Mouse (Mus musculus): ENCODE results near the gene Psmb1. TPM values are rescaled to one million over a fixed set of nuclear protein-coding genes. Genes with fewer than 3 reads are reported as not detected.
A peak's percentile ranks its signal among the peaks of the same experiment; 100 is the strongest.
"Not testable (repeated sequence)": the region's sequence is repeated elsewhere in the genome, so short reads cannot be mapped to it uniquely, and the experiment has no call there.

Gene Psmb1
- polyA plus RNA-seq, 1 experiment from 2014 or later = 235 TPM

- H3K27me3 ChIP-seq = no peaks in the 10 kb centered on the region
- no peak for ATAC-seq (ENCODE audit: insufficient number of reproducible peaks, low FRiP score, low TSS enrichment, low read depth)
- no peak overlapping the region for H3K4me3 ChIP-seq (replicated peaks)
- no peak overlapping the region for H3K9ac ChIP-seq
- H3K36me3 ChIP-seq = no peaks in the 10 kb centered on the region
- no peak overlapping the region for H3K4me2 ChIP-seq (replicated peaks)
- 86% methylated on average over 4 of the region's 4 CpGs for WGBS
- H3K27ac ChIP-seq (replicated peaks) = no peak overlapping the region
- no peaks in the 10 kb centered on the region for H3K4me1 ChIP-seq
- no peaks in the 10 kb centered on the region for H3K9me3 ChIP-seq (replicated peaks)
These were observed 39.8 kb downstream of the Psmb1 start for GRCm38 (mm10) chr17:15459761-15460160.

- 85% methylated on average over 2 of the region's 2 CpGs for WGBS
- H3K27ac ChIP-seq (replicated peaks) = no peak overlapping the region
- no peaks in the 10 kb centered on the region for H3K9me3 ChIP-seq (replicated peaks)
- no peaks in the 10 kb centered on the region for H3K4me1 ChIP-seq
- no peaks in the 10 kb centered on the region for H3K27me3 ChIP-seq
- H3K9ac ChIP-seq = no peak overlapping the region
- H3K36me3 ChIP-seq = no peaks in the 10 kb centered on the region
- H3K4me2 ChIP-seq (replicated peaks) = no peak overlapping the region
- no peak for ATAC-seq (ENCODE audit: insufficient number of reproducible peaks, low FRiP score, low TSS enrichment, low read depth)
- H3K4me3 ChIP-seq (replicated peaks) = no peak overlapping the region
These were observed 43.0 kb downstream of the Psmb1 start for GRCm38 (mm10) chr17:15456595-15456994.

- Histone ChIP-seq H3K4me2 (replicated peaks) (no peak overlapping the region), H3K9ac (no peak overlapping the region), H3K4me3 (replicated peaks) (no peak overlapping the region), H3K27me3 (no peaks in the 10 kb centered on the region), H3K36me3 (no peaks in the 10 kb centered on the region), H3K4me1 (no peaks in the 10 kb centered on the region), H3K27ac (replicated peaks) (no peak overlapping the region), H3K9me3 (replicated peaks) (no peaks in the 10 kb centered on the region)
- WGBS = 76% methylated on average over 4 of the region's 4 CpGs
- ATAC-seq (ENCODE audit: insufficient number of reproducible peaks, low FRiP score, low TSS enrichment, low read depth) = no peak
These were observed 44.3 kb downstream of the Psmb1 start for GRCm38 (mm10) chr17:15455203-15455602.

DNA sequence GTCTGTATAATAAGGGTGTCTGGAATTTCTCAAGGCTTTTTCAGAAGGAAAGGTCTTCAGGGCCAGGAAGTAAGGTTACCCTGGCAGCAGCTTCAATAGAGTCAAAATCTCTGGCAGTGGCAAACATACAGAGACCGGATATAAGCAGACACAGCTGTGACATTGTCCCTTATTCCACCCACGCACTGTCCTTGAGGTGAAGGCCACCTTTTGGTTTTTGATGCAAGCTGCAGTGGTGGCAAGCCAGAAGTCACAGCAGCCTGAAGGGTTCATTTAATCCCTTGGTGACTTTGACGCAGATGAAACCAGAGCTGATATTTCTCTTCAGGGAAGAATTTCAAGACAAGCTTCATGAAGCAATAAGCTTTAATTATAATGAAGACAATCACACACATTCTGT lies 49.9 kb downstream of the Psmb1 start:
- no peaks in the 10 kb centered on the region for H3K4me1 ChIP-seq
- H3K27me3 ChIP-seq = no peaks in the 10 kb centered on the region
- no peaks in the 10 kb centered on the region for H3K36me3 ChIP-seq
- 58% methylated on average over 3 of the region's 3 CpGs for WGBS
- H3K27ac ChIP-seq (replicated peaks) = no peak overlapping the region
- H3K9me3 ChIP-seq (replicated peaks) = no peaks in the 10 kb centered on the region
- no peak for ATAC-seq (ENCODE audit: insufficient number of reproducible peaks, low FRiP score, low TSS enrichment, low read depth)
- no peak overlapping the region for H3K4me3 ChIP-seq (replicated peaks)
- no peak overlapping the region for H3K4me2 ChIP-seq (replicated peaks)
- no peak overlapping the region for H3K9ac ChIP-seq

DNA sequence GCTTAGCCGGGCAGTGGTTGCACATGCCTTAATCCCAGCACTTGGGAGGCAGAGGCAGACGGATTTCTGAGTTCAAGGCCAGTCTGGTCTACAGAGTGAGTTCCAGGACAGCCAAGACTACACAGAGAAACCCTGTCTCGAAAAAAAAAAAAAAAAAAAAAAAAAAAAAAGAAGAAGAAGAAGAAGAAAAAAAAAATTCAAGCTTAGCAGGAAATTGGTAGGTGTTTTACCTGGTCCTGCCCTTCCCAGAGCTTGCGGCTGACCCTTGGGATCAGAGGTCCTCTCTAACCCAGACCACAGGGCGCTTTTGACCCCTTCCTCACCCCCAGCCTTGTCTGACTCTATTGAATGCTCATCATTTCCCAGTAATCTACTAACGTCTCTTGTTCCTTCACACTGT lies 50.4 kb downstream of the Psmb1 start:
- WGBS = 67% methylated on average over 6 of the region's 6 CpGs
- not testable (repeated sequence) for H3K4me2 ChIP-seq (replicated peaks); H3K4me1 ChIP-seq; H3K27ac ChIP-seq (replicated peaks); H3K27me3 ChIP-seq; H3K36me3 ChIP-seq; ATAC-seq (ENCODE audit: insufficient number of reproducible peaks, low FRiP score, low TSS enrichment, low read depth); H3K9me3 ChIP-seq (replicated peaks); H3K4me3 ChIP-seq (replicated peaks); H3K9ac ChIP-seq

DNA sequence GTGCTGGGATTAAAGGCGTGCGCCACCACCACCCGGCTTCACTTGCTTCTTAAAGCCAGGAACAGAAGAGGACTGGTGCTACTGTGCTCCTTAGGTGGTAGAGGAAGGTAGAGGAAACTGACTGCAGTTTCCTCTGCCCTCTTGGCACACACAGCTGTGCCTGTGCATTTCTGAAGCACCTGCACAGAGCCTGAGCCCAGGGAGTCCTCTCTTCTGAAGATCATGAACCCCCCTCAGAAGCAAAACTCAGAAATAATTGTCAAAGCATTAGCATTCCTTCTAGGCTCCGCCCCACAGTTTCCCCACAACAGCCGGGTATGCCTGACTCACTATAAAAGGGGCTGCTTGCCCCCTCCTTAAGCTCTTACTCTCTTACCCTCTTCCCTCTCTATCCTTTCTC lies 51.7 kb downstream of the Psmb1 start:
- Histone ChIP-seq H3K27ac (replicated peaks) (no peak overlapping the region), H3K4me2 (replicated peaks) (no peak overlapping the region), H3K36me3 (no peaks in the 10 kb centered on the region), H3K9ac (no peak overlapping the region), H3K27me3 (no peaks in the 10 kb centered on the region), H3K4me3 (replicated peaks) (no peak overlapping the region), H3K9me3 (replicated peaks) (no peaks in the 10 kb centered on the region), H3K4me1 (no peaks in the 10 kb centered on the region)
- ATAC-seq (ENCODE audit: insufficient number of reproducible peaks, low FRiP score, low TSS enrichment, low read depth) = no peak
- WGBS = 63% methylated on average over 5 of the region's 5 CpGs

DNA sequence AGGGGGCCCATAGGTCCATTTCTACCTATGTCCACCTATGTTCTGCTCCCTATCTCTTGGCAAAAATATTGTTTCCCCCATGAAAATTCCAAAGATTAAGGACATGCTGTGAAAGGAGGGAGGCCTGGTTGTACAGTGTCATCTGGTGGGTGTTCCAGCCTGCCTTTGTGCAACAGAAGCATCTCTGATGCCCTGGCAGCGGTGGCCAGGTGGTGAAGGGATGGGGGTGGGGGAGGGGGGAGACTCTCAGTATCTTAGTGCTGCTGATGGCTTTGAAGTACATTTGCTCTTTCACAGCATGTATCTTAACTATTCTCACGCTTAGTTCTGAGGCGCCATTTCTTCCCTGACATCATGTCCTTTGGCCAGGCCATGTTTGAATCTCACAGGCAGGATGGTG lies 54.1 kb downstream of the Psmb1 start:
- peaks cover 10% of the 10 kb centered on the region for H3K4me1 ChIP-seq
- no peaks in the 10 kb centered on the region for H3K27me3 ChIP-seq
- no peak overlapping the region for H3K27ac ChIP-seq (replicated peaks)
- ATAC-seq (ENCODE audit: insufficient number of reproducible peaks, low FRiP score, low TSS enrichment, low read depth) = no peak
- no peaks in the 10 kb centered on the region for H3K9me3 ChIP-seq (replicated peaks)
- H3K36me3 ChIP-seq = no peaks in the 10 kb centered on the region
- H3K4me2 ChIP-seq (replicated peaks) = no peak overlapping the region
- no peak overlapping the region for H3K9ac ChIP-seq
- 84% methylated on average over 3 of the region's 3 CpGs for WGBS
- no peak overlapping the region for H3K4me3 ChIP-seq (replicated peaks)

GRCm38 (mm10) chr17:15440463-15441121 lies 59.0 kb downstream of the Psmb1 start:
- Histone ChIP-seq H3K9ac (no peak overlapping the region), H3K4me1 (peaks cover 14% of the 10 kb centered on the region), H3K36me3 (no peaks in the 10 kb centered on the region), H3K27ac (replicated peaks) (peak overlapping the region; percentile 28), H3K9me3 (replicated peaks) (no peaks in the 10 kb centered on the region), H3K4me3 (replicated peaks) (peak overlapping the region; percentile 10; the same call in 1 of the 2 replicates), H3K4me2 (replicated peaks) (peak overlapping the region; percentile 40), H3K27me3 (no peaks in the 10 kb centered on the region)
- WGBS = 6% methylated on average over 11 of the region's 11 CpGs
- peak; percentile 84 for ATAC-seq (ENCODE audit: insufficient number of reproducible peaks, low FRiP score, low TSS enrichment, low read depth)

DNA sequence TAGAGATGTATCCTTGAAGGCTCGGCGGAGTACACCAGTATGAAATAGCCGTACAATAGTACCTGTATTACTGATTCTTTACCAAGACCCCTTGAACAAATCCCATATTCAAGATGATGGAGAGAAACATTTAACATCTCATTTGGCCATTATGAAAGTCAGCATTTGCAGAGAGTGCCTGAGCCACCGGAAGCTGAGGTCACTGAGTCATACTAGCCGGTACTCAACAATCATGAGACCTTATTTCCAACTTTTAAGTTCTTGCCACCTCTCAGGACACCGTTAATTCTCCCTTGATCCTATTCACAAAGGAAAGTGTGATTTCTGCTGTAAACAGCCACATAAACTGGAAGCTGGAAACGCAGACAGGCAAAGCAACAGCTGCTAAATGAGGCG lies 59.5 kb downstream of the Psmb1 start:
- Histone ChIP-seq H3K27me3 (no peaks in the 10 kb centered on the region), H3K36me3 (no peaks in the 10 kb centered on the region), H3K4me1 (peaks cover 14% of the 10 kb centered on the region), H3K4me3 (replicated peaks) (no peak overlapping the region), H3K9ac (no peak overlapping the region), H3K4me2 (replicated peaks) (peak overlapping the region; percentile 40; the same call in 1 of the 2 replicates), H3K27ac (replicated peaks) (no peak overlapping the region; the same call in 1 of the 2 replicates), H3K9me3 (replicated peaks) (no peaks in the 10 kb centered on the region)
- ATAC-seq (ENCODE audit: insufficient number of reproducible peaks, low FRiP score, low TSS enrichment, low read depth) = no peak
- 64% methylated on average over 8 of the region's 8 CpGs for WGBS

GRCm38 (mm10) chr17:15434748-15435147 lies 64.8 kb downstream of the Psmb1 start:
- Histone ChIP-seq H3K4me2 (replicated peaks) (no peak overlapping the region), H3K36me3 (peaks cover 27% of the 10 kb centered on the region), H3K27ac (replicated peaks) (no peak overlapping the region), H3K4me1 (no peaks in the 10 kb centered on the region), H3K9me3 (replicated peaks) (no peaks in the 10 kb centered on the region), H3K27me3 (no peaks in the 10 kb centered on the region), H3K4me3 (replicated peaks) (no peak overlapping the region), H3K9ac (no peak overlapping the region)
- 80% methylated on average over 3 of the region's 3 CpGs for WGBS
- ATAC-seq (ENCODE audit: insufficient number of reproducible peaks, low FRiP score, low TSS enrichment, low read depth) = no peak

DNA sequence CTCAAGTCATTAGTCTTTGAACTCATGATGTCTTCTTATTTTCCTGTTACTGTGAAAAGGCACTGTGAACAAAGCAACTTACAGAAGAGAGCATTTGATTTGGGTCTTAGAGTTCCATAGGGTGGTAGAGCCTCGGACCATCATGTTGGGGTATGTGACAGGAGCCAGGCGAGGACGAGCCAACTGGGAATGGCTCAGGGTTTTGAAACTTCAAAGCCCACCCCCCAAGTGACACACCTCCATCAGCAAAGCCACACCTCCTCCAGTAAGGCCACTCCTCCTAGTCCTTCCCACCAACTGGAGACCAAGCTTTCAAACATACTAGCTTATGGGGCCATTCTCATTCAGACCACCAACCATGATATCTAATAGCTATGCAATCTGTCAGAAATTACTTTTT lies 67.5 kb downstream of the Psmb1 start:
- no peak overlapping the region for H3K4me3 ChIP-seq (replicated peaks)

DNA sequence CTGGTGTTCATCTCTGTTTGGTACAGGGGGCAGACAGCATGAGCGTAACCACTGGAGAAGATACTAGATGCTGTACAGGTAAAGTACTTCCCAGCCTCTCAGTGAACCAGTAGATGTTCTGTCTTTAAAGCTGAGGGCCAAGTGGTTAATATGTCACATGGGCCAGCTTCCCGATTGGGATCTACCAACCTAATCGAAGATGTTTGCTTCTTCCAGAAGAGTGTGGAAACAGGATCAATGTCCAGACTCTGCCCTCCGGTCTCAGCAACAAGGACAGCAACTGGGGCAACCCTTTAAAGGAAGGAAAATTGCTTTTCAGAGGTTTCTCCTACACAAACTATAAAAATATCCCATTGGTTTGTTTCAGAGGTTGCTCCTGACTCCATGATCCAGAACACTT lies 68.0 kb downstream of the Psmb1 start:
- H3K4me2 ChIP-seq (replicated peaks) = no peak overlapping the region
- WGBS = 93% methylated on average over 4 of the region's 4 CpGs
- H3K27ac ChIP-seq (replicated peaks) = no peak overlapping the region

More for the DNA sequence above, 67.5 kb downstream of the Psmb1 start:
- H3K36me3 ChIP-seq = peaks cover 46% of the 10 kb centered on the region
- no peaks in the 10 kb centered on the region for H3K27me3 ChIP-seq
- WGBS = 80% methylated on average over 3 of the region's 3 CpGs
- H3K27ac ChIP-seq (replicated peaks) = no peak overlapping the region
- H3K4me2 ChIP-seq (replicated peaks) = no peak overlapping the region
- no peaks in the 10 kb centered on the region for H3K9me3 ChIP-seq (replicated peaks)
- ATAC-seq (ENCODE audit: insufficient number of reproducible peaks, low FRiP score, low TSS enrichment, low read depth) = no peak
- no peak overlapping the region for H3K9ac ChIP-seq
- H3K4me1 ChIP-seq = no peaks in the 10 kb centered on the region

More for the DNA sequence above, 68.0 kb downstream of the Psmb1 start:
- Histone ChIP-seq H3K36me3 (peaks cover 50% of the 10 kb centered on the region), H3K9me3 (replicated peaks) (no peaks in the 10 kb centered on the region), H3K9ac (no peak overlapping the region), H3K4me3 (replicated peaks) (no peak overlapping the region), H3K4me1 (no peaks in the 10 kb centered on the region), H3K27me3 (no peaks in the 10 kb centered on the region)
- ATAC-seq (ENCODE audit: insufficient number of reproducible peaks, low FRiP score, low TSS enrichment, low read depth) = no peak
